Mouse (Mus musculus): ENCODE measurements around the gene Erg. TPM values are rescaled to one million over a fixed set of nuclear protein-coding genes. Genes with fewer than 3 reads are reported as not detected.

Erg gene
- polyA plus RNA-seq, 1 experiment from 2014 or later = 1.8 TPM

DNA sequence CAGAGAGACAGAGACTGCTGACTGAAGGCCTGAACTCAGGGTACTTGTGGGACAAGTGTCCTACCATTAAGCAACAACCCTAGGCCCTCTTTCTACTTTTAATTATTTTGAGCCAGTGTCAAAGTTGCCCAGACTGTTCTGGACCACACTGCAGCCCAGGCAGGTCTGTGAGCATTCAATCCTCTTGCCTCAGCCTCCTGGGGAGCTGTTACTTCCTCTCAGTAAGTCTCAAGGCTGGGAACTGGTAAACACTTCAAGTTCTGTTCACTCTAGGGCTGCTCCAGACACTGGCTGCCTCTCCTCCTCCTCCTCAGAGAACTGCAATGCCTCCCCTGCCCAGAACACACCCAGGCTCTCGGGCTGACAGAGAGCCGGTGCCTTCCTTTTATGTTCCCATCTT, 140.0 kb downstream of the Erg start:
- DNase-seq (ENCODE audit: low spot score) = no peak

DNA sequence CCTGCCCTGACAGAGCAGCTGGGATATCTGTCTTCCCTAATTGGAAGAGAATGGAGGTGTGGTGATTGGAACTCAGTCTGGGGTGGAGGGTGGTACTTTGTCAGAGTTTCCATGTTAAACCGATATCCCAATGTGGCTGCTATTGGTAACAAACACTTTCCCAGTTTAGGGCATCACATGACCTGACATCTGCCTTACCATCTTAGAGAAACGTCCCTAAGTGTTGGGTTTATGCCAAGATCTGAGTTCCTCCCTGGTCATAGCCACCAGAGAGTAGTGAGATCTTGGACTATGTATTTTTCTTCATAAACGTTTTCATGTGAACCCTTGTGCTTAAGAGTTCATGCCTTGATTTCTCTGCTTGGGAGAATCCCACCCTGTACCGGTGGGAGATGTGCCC, 144.4 kb downstream of the Erg start:
- DNase-seq (ENCODE audit: low spot score) = no peak

DNA sequence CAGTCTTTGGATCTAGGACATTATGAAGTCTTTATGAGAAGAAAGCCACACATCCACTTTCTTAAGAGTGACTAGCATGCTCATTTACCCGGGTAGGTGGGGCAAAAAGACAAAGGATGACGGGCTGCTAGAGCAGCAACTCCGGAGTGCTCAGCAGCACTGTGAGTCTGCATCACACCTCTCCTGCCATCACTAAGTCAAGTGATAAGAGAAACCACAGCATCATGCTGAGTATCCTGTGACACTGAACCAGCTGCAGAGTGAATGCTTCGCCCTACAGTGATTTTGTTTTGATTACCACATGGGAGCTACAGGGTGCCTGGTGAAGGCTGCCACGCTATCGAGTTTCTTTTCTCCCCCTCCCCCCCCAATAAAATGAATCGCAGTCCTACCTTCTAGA, 145.2 kb downstream of the Erg start:
- peak; percentile 25 for DNase-seq (ENCODE audit: low spot score)

DNA sequence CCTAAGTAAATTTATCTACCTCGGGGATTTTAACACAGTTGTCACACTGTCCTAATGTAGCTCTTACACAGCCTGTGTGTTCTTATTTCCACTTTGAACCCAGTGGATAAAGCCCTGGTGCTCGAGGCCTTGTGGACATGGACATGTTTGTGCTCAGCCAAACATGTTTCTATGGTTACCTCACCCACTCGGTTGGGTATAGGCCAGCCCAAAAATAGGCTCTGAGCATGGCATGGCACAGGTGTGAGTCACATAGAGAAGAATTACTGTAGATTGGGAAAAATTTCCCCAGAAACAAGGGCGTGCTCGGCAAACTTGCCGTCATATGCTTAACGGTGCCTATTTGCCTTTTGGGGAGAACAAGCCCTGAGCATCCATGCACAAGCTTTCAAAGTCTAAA, 146.1 kb downstream of the Erg start:
- no peak for DNase-seq (ENCODE audit: low spot score)

DNA sequence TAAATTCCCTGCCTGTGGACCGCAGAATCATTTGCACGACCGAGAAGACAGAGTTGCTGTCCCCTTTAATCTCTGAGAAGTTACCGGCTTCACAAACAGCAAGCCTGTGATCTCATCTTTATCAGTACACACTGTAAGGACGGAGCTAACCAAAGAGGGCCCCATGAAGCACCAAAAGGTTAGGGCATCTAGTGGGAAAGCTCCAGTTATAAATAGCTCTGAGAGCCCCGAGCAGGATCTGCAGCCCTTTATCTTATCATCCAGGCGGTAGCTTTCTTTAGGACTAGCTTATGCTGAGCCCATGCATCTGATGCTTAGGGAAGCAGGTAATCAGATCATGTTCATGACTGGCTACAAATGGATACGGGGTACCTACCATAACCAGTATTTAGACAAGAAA, 146.6 kb downstream of the Erg start:
- DNase-seq (ENCODE audit: low spot score) = no peak

DNA sequence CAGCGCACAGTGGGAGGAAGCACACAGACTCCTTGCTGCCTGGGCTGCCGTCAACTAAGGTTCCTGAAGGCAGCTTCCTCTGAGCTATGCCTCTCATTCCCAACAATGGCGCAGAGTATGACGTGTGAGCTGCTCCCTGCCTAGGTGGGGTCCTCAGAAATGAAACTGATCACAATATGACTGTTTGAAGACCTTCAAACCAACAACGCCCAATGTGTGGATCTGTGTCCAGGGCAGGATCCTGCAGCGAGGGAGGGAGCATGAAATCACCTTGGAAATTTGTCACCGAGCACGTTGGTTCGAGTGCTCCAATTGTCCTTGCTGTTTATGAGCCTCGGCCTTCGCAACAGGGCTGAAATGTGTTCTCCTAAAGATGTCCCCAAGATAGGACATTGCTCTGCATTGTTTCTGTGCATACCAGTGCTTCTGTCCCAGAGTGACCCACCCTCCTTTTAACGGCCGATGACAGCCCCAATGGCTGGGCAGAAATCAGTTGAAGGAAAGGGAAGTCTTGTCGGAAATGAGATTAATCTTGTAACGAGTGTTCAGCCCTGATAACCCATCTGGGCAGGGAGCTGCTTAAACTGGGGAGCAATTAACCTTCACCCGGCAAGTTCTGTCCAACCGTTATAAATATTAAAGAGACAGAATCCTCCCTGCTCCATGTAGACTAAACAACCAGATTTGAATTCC, 147.4 kb downstream of the Erg start:
- no peak for DNase-seq (ENCODE audit: low spot score)

DNA sequence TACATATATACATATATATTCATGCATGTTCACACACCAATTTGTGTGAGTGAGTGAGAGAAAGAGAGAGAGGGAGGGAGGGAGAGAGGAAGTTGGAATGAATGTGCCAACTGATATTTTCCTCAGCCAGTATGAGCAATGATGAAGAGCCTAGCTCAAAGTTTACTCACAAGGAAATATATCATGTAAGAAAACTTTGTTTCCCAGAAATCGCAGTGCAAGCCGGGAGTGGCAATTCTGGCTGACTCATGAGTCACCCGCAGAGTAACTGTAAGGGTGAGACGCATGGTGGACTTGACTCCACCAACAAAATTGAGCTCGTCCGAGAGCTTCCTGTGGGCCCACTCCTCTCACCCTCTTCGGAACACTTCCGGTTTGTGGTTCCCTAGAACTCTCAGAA, 149.8 kb downstream of the Erg start:
- no peak for DNase-seq (ENCODE audit: low spot score)

DNA sequence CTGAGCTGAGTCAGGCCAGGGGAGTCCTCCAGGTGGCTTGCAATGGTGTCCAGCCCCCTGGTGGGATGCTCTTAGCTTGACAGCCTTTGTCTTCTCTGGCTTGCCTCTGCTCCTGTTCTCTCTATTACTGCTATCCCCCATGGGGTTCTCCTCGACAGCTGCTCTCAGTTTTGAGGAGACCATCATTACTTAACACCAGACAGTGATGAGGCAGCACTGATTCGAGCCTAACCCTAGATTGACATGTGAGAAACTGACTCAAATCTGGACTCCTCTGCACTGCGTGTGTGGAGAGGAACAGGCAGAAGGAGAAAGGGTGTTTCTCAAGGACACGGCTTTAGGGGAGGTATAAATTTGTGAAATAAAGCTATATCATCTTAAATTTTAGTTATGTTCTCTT, 150.3 kb downstream of the Erg start:
- no peak for DNase-seq (ENCODE audit: low spot score)

DNA sequence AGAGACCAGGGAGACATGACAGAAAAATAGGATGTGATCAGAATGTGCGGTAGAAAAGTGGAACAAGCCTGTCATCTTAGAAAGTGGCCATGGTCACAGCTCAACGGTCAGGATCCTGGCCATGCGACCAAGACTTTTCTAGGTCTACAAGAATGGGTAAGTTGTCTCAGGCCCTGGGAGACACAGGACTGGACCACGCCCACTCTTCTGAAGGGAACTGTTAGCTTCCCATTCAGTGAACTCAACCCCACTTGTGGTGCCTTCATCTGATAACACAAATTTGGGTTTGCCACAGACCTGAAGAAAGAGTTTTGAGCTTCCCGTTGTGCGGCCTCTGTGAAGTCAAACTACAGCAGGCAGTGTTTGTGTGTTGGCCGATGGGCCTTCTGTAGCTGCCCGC, 152.0 kb downstream of the Erg start:
- DNase-seq (ENCODE audit: low spot score) = peak; percentile 55

DNA sequence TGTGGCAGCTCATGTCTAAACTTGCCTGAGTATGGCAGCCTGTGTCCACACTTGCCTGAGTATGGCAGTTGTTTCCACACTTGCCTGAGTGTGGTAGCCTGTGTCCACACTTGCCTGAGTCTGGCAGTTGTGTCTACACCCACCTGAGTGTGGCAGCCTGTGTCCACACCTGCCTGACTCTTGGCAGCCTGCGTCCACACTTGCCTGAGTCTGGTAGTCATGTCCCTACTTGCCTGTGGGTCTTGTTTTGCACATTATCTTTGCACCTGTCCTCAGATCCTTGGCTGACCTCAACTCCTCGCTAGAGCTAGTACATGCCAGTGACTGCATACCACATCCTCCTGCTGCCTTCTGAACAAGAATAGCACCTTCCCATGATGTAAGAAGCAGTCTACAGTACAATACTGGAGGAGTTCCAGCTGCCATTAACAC, 153.8 kb downstream of the Erg start:
- DNase-seq (ENCODE audit: low spot score) = peak; percentile 52

DNA sequence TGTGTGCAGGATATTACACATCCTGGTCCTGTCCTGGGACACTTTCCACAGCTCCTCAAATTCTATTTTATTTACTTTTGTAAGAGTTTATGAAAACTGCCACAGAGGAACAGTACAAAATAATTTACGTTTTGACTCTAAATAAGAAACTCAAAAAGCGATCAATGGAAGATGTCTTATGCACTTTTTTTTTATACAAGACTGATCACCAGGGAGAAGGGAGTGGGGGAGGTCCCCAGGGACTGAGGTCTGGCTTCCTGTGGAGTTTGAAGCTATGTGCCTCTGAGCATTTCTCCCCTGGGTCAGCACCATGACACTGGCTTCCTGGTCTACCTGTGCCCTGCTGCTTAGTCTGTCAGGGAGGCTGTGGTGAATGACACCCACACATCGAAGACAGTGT, 156.5 kb downstream of the Erg start:
- DNase-seq (ENCODE audit: low spot score) = no peak

DNA sequence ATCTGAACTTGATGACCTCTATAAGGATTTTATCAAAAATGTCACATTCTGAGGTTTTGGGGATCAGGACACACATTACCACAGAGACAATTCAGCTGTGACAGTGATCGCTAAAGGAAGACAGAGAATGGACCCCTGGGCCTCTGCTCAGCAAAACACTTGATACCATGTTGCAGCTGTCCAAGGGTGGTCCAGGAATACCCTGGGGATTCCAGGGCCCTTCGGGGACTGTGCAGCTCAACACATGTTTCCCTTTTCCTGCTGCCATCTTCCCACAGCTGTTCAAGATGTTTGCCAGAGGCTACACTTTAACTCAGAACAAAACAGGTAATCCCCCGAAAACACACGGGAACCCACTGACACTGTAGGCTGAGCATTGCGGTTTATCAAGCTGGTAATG, 158.2 kb downstream of the Erg start:
- no peak for DNase-seq (ENCODE audit: low spot score)

DNA sequence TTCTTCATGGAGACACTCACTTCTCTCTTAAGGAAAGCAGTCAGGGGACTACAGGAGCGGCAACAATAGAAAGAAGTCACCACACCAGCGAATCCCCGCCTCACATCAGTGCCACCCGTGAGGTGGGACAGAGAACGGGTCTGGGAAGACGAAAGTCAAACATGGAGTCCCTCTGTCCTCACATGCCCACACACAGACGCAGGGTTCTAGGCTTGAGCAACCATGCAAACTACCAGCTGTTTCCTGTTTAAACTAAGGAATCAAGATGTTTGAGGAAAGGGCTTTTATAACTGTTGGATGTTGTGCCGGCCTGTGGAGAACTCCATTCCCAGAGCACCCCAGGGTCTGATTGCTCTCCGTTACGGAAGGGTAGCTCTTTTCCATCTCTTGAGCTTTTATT, 158.9 kb downstream of the Erg start:
- DNase-seq (ENCODE audit: low spot score) = no peak

DNA sequence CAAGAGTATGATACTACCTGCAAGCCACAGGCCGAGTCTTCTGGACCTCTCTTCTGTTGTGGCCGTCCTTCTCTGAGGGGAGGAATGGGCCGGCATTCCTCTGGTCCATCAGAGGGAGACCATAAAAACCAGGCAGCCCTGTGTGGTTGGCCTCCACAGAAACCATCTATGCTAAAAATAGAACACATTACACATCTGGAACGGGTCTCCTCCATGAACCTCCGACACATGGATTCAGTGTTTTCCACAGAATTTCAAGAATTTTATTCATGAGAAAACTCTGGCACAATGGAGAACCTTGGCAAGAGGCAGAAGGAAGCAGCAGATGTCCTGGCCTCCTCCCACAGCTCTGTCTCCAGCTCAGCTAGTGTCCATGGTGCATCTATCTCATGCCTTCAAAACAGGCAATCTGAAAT, 163.7 kb downstream of the Erg start:
- DNase-seq (ENCODE audit: low spot score) = no peak

DNA sequence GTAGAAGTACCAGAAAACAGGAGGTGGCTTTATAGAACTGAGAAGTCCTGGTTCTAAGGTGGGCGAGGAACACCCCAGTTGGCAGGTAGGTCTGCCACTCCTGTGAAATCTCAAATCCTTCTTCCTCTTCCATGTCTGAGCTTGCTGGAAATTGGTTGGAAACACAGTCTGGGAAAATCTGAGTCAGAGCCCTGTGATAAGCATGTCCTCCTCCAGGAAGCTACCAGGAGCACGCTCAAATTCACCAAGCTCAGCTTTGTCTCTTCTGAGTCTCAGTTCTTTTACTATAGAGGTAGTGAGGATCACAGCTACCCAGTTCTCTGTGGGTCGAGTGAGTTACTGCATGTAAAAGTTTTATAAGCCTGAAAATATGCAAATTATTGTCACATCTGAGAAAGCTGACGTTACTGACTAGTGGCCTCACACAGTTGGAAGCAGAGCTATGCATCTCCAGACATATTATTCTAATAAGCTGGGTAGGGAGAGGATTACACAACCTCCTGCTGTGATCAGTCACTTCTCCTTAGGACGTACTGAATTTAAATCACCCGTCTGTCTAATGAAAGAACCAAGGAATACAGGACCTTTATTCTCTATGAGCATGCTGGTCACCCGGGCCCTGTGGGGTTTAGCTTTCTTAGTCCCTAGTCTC, 165.0 kb downstream of the Erg start:
- DNase-seq (ENCODE audit: low spot score) = no peak

DNA sequence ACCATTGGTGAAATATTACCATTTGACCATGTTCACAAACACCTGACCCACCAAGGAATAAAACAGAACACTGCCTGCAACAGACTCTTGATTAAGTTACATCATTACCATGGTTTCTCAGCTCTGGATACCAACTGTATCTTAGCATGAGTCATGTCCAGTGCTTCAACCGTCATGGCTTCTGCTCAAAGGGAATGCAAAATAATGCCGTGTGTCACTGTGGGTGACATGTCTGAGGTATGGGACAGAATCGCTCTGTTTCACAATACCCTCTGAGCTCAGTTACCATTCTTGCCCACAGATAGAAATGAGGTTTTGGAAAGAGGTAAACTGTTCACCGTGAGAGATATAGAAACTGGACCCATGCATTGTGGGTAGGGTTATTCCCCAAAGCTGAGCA, 170.5 kb downstream of the Erg start:
- no peak for DNase-seq (ENCODE audit: low spot score)

DNA sequence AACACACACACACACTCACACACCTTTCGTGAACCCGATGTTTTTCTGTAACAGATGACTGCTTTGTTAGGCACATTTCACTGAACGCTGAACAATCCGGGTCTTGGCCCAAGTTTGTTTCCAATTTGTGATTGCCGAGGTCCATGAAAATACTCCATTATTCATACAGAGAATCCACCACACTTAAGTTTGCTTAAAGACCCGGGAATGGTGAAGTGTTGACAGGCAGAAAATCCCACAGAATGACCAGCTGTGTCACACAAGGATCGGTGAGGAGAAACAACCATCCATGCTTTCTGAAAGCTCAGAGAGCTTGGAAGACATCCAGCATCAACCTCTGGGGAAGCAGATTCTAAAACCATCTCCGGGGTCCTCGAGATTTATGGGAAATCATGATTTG, 171.0 kb downstream of the Erg start:
- DNase-seq (ENCODE audit: low spot score) = no peak

DNA sequence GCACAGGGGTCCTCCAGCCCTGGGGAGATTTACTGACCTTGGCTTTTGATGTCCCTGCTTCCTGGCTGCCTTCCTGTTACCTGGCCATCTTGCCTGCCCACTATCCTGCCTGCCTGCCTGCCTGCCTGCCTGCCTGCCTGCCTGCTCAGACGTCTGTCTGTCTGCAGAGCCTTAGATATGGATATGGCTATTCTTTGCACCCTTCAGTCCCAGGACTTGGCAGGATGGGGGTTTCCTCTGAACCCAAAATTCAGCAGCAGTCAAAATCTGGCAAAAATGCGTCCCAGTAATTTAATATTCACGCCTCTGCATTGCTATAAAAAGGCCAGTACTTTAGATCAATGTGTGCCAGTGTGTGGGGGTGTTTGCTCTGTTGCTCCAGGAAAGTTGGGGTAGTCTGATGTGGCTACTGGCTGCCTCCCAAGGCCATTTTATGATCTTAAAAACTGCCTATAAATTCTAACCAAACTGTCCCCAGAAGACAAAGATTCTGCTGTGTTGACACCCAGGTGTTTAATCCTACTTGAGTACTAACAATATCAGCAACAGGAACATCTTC, 172.9 kb downstream of the Erg start:
- no peak for DNase-seq (ENCODE audit: low spot score)

DNA sequence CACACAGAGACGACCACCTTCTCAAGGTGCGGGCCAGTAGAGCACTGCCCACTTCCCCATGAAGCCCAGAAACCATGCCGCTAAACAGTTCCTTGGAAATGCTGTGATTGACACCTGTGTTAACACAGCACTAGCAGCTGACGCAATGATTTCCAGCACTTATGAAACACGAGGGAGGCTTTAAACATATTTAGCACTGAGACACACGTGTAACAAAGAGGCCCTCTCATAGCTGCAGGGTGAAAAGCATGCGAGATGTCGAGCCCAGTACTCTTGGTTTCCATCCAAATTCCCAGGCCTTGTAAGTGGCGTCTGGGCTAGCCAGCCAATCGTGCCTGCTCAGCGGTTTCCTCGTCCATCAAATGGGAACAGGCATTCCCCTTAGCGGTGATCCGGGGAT, 178.3 kb downstream of the Erg start:
- DNase-seq (ENCODE audit: low spot score) = no peak

DNA sequence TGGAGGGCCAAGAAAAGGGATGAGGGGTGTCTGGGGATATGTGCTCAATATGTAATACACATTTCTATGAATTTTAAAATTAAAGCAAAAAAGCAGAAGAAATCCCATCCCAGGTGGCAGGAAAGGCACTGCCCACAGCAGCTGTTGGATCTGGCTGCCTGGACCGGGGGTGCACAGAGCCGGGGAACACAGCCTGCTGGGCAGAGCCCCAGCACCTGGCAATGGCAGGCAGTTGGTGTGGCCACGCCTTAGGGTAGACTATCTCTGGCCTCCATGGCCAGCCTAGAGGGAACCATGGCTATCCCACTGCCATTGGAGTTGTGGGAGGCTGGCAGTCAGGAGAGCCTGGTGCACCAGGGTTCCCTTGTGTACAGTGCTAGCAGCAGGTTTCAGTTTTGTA, 180.9 kb downstream of the Erg start:
- DNase-seq (ENCODE audit: low spot score) = peak; percentile 24

DNA sequence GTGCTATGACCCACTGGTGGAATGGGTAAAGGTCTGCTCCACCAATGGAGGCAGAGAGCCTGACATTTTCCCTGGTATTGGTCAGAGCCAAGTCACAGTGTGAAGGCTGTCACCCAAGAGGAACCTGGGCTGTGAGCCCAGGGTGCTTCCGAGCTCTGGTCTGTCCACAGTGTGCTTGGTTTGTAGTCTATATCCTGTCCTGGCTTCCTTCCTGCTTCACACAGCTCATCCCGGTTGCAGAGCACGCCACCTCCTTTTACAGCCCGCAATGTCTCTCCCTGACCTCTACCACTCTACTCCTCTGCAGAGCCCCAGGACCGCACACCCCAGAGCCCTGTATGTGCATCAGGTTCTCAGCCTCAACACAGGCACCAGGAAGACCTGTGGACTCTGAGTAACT, 182.9 kb downstream of the Erg start:
- no peak for DNase-seq (ENCODE audit: low spot score)

DNA sequence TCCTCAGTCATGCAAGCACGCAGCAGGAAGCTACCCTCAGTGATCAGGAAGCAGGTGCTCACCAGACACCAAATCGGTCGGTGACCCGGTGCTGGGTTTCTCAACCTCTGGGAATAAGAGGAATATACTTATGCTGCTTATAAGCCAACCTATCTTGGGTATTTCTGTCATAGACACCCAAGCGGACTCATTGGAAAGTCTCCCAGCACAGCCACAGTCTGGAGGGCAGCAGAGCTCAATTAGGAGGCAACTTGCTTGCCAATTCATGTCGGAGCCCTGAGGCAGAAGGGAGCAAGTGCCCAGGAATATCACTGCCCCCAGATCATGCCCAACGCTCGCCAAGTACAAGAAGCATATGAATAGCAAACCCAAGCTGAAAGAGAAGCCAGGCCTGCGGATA, 184.5 kb downstream of the Erg start:
- DNase-seq (ENCODE audit: low spot score) = peak; percentile 28

DNA sequence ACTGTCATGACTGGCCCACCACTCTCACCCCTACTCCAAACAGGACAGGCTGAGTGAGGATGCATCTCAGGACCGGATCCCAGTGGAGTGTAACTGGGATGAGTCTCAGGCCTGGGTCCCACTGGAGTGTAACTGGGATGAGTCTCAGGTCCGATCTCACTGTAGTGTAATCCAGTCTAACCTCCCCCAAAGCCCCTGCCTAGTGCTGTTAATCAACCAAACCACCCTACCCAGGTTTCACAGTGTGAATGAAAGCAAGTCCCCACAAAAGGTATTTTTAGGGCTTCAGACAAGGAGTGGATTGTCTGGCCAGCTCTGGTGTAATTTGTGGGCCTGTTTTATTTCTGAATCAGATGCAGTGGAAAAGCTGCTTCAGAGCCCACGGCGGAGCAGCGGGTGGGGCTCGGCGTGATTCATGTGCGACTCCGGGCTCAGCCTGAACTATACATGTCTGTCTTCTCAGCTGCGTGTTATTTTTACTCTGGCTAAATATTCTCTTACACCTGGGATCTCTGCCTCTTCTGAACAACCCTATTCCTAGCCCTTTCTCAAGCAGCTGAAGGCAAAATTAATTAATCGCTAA, 187.5 kb downstream of the Erg start:
- DNase-seq (ENCODE audit: low spot score) = no peak
